Mouse (Mus musculus): ENCODE measurements around the gene Mplkip. TPM values are rescaled to one million over a fixed set of nuclear protein-coding genes. Genes with fewer than 3 reads are reported as not detected.

The Mplkip gene
- polyA plus RNA-seq (2014; fragmentation: Illumina TruSeq; extraction: RNeasy Lipid Tissue Mini Kit (QIAGEN cat#74804); ENCODE audit: low read depth, low replicate concordance): 44.7 TPM

DNA sequence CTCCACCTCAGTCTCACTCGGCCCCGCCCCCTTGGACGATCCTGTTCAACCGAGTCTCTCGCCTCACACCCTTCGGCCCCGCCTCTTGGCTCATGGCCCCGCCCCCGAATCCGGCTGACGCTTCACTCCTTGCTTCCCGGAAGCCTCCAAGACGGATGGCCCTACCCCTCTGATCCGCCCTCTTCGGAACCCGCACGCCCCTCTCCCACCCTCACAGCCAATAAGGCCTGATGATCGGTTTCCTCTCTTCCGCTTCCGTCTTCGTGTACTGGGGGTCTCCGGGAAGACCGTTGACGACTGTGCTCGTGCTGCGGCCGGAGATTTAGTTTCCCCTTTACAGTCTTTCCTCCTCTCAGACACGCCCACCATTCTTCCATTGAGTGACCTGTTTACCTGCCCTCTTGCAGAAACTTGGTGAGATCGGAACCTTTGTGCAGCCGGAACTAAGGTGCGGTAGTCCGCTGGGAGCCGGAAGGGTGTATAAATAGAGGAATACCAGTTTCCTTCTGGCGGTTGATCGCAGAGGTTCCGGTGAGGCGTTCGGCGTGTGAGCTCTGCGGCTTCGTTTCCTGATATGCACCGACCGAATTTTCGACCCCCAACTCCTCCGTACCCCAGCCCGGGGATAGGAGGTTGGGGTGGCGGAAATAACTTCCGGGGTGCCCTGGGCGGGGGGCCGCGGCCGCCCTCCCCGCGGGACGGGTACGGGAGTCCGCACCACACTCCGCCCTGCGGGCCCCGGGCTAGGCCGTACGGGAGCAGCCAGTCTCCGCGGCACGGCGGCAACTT lies at the start of gene Mplkip, which contains the start of gene Sugct:
Gene Mplkip, plus strand, starts transcription at position 282 of the 789 bp plus-strand sequence.
Gene Sugct, minus strand, starts transcription at position 643 of the 789 bp plus-strand sequence.

Other genes with a start within 250 kb of the Mplkip start
- gene Sugct, start 361 bp downstream of the Mplkip start, polyA plus RNA-seq (2014; fragmentation: Illumina TruSeq; extraction: RNeasy Lipid Tissue Mini Kit (QIAGEN cat#74804); ENCODE audit: low read depth, low replicate concordance): 58.5 TPM
- gene Cdk13, start 109.9 kb downstream of the Mplkip start, polyA plus RNA-seq (2014; fragmentation: Illumina TruSeq; extraction: RNeasy Lipid Tissue Mini Kit (QIAGEN cat#74804); ENCODE audit: low read depth, low replicate concordance): 24.7 TPM
- gene Rala, start 249.0 kb downstream of the Mplkip start, polyA plus RNA-seq (2014; fragmentation: Illumina TruSeq; extraction: RNeasy Lipid Tissue Mini Kit (QIAGEN cat#74804); ENCODE audit: low read depth, low replicate concordance): 41.6 TPM